Mouse (Mus musculus) ovary, postnatal 10 days (tissue): Measurements from ENCODE around the gene 1700003F12Rik.

Experiments
- DNase-seq: peaks from one replicate; pipeline ENCODE4 v3.0.0; 2022; ENCODE audit warnings: low spot score

Gene 1700003F12Rik

DNA sequence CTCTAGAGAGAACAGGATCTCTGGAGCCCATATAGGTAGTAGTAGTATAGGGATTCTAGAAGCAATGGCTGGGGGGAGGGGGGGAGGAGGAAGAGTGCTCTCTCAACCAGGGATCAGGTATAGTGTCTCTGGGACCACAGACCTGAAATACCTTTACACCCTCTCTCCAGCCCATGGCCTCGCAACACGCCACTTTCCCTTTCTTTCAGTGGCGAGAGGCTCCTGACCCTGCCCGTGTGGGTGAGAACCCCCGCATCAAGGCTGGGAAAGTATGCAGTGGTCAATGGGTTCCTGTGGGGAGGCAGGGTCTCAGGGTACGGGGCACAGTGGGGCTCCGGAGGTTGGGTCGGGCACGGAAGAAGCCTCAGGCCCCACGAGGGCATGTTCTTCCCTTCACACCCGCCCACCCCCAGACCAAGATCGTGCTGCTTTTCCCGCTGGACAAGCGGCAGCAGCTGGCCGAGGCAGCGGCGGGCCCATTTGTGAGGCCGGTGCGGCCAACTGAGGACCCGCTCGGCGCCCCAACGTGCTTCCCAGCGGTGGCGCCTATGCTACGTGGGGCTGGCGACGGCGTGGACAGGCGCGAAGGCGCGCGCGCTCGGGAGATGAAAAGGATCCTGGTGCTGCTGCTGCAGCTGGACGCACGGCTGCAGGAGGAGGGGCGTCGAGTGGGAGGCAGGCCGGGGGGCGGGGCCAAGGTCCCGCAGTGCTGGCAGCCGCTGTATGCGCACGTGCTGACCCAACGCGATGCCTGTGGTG is 2.4 kb downstream of the 1700003F12Rik start:
- no peak for DNase-seq

DNA sequence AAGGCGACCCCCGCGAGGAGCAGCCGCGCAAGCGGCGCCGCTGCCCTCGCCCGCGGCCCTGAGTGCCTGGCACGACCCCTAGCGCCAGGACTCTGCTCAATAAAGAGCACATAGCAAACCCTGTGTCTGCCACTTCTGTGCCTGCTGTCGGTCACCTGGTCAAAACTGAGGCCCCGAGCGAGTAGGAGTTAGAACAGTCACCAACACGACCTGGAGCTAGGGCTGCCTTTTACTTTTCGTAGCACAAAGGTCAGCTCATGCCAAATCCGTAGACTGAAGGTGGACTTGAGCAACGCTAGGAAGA is 3.0 kb downstream of the 1700003F12Rik start:
- no peak for DNase-seq

DNA sequence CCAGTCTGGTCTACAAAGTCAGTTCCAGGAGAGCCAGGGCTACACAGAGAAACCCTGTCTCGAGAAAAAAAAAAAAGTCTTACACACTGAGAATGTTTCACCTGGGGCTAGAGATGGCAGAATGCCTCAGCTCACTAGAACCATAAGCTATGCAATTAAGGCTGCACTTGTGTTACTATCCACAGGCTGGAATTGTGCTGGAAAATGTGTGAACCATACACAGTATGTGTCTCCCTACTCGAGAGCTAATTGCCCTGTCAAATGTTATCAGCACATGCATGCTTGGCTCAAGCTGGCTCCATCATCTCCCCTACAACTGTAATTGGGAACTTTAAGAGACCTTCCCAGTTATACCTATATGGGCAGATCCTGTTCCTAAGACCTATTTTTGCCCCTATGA is 4.1 kb downstream of the 1700003F12Rik start:
- no peak for DNase-seq

DNA sequence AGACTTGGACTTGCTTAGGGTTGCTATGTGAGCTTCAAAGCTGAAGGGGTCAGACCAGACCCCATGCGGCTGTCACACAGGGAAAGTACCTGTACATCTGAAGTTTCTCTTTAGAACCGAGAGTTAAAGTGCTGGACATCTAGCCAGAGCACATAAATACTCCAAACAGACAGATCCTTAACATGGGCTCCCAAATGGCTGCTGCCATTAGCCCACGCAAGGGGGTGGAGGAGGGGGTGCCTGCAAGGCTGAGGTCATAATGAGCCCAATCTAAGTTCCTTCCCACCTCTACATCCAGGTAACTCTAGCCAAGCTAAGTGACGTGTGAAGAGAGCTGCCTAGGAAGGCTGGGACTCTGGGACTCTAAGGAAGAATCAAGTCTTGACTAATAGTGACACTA is 4.6 kb downstream of the 1700003F12Rik start, which contains the start of gene Actl10:
Actl10 (plus strand) TSS at position 301 of the 400 bp plus-strand sequence.
- no peak for DNase-seq

DNA sequence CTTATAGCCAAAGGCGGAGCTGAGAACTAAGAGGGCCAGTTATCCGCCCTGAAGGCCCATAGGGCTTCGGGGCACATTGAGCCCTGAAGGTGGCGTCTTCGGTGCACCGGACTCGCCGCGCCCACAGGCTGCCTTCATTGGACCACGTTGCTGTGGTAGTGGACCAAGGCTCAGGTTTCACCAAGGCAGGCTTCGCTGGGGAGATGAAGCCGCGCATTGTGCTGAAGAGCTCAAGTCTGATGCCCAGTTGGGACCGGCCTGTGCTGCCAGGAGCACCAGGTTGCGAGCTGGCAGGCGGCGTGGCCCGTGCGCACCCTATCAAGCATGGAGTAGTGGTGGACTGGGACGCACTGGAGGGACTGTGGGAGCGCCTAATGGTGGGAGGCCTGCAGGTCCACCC is 5.0 kb downstream of the 1700003F12Rik start:
- DNase-seq = no peak

DNA sequence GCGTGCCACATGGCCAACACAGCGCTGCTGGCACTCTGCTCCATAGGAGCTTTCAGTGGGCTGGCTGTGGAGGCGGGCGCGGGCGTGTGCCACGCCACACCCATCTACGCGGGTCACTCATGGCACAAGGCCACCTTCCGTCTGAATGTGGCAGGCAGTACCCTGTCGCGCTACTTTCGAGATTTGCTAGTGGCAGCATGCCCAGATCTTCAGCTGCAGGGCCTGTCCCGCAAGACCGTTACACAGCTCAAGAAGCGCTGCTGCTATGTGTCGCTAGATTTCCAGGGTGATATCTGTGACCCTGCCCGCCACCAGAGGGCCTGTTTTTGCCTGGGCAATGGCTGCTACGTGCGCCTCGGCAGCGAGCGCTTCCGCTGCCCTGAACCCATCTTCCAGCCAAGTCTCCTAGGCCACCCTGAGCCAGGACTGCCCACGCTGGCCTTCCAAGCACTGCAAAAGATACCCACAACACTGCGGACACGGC is 5.6 kb downstream of the 1700003F12Rik start:
- DNase-seq = no peak

DNA sequence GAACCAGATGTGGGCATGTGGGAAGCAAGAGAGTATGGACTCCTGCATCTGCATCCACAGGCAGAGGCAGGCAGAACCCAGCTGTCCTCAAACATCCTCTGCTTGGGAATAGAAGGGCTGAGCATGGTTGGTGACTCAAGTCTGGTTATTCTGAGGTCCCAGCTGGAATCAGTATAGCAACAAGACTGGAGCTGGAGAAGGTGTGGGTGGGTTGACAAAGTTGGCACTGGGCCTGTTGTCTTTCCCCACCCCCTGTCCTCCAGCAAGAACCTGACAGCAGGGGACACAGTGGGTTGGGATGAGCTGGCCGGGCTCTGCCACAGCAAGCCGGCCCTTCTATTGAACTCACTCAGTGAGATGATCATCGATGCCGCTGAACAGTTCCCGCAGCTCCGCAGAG is 8.3 kb downstream of the 1700003F12Rik start:
- DNase-seq = no peak

DNA sequence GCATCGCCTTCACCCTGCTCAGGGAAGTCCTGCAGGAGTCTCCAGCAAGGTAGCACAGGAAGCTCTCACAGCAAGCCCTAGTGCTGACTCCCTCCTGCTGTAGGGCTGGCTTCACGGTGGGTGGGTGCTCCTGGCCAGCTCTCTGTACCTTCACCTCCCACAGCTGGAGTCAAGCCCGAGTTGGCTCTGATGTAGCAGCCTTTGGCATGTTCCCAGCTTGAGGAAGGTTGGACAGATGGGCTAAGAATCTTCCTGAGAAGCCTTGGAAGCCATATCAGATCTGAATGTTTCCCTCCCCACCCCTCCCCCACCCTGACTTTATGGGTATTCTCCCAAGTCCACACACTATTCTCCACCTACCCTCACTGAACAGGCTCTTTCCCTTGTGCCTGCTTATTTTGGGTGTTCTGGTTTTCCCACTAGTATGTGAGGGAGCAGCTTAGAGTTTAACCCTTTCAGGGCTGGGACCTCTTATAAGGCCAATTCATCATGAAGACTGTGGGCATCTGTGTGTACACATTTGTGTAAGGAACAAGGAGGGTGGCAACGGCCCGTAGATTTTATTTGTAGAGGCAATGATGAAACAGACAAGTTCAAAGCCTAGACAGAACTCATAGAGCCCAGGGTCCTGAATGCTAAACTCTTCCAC is 10.4 kb downstream of the 1700003F12Rik start:
- DNase-seq = no peak

DNA sequence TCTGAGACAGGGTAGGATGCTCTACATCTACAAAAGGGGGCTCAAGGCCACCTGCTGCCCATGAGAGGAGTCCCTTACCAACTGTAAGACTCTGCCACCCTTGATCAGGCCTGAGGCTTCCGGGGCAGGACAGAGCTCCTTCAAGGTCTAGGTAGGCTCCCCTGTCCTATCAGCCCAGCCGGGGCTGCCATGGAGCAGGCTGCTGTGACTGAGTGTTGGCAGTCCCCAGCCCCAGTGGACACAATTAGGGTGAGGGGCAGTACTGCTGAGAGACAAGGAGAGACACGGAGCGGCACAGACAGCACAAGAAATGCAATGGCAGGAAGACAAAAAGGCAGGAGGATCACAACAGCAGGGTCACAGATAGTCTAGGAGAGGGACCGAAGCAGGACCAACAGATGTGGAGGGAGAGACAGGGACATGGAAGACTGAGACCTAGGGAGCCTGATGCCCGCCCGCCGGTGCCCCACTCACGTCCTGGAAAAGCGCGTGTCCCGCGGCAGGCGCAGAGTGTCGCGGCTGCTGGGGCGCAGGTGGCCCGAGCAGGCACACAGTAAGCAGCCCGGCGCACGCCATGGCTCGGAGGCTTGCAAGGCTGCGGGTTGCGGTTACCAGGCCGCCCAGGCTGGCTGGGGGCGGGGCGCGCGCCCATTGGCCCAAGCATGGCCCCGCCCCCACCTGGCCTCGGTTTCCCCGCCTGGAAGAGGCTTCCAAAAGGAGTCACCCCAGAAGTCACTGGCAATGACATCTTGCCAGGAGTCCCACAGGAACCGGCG is 11.6 kb downstream of the 1700003F12Rik start, which contains the start of gene Necab3:
Necab3 (minus strand) TSS at position 627 of the 776 bp plus-strand sequence.
- DNase-seq = no peak

DNA sequence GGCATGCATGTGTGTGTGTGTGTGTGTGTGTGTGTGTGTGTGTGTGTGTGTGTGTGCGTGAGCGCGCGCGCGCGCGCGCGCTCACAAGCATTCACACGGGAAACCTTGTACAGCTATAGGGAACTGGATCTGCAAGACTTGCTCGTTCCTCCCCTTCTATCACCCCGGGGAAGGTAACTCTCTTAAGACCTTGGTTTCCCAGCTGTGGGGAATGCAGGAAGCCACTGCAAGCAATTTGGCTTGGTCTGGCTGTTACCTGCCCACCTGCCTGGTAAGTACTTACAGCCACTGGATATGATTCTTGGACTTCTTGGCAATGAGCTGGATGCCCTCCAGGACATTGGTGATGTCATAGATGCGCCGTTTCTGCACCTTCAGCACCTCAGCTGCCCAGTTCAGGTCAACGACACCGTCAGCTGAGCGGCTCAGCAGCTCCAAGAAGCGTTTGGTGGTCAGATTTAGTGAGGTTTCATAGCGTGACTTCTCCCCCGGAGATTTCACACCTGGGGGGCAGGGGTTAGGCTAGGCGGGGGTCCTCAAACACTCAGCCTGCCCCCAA is 16.8 kb downstream of the 1700003F12Rik start:
- DNase-seq = no peak

DNA sequence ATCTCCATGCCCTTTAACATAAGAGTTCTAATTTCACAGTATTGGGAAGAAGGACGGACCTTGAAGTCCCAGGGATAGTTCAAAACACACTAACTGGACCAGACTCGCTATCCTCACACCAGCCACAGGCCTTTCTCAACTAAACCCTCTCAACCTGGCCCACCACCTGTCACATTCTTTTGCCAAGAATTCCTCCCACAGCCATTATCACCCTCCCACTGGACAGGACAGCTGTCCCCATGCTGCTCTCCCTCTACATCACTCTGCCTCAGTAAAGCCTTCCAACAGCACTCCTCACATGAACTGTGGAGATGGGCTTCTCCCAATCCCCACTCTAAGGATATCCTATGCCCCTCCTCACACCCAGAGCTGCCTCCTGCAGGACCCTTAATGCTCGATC is 18.7 kb downstream of the 1700003F12Rik start:
- DNase-seq = no peak

DNA sequence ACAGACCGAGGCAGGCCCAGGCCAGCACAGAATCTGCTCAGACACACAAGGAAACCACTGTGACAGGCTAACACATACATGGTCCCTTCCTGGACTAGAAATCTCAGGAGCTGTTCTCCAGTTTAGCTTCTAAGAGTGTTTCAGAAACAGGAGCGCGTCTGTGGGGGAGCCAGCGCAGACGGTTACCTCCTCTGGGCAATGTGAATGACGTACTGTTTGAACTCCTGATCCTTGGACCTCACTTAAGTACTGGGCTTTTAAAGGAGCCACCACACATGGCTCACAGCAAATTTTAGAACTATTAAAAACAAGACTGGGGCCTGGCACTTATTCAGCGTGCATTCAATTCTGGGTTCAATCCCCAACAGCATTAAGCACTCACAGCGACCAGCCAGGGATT is 19.8 kb downstream of the 1700003F12Rik start:
- DNase-seq = no peak

DNA sequence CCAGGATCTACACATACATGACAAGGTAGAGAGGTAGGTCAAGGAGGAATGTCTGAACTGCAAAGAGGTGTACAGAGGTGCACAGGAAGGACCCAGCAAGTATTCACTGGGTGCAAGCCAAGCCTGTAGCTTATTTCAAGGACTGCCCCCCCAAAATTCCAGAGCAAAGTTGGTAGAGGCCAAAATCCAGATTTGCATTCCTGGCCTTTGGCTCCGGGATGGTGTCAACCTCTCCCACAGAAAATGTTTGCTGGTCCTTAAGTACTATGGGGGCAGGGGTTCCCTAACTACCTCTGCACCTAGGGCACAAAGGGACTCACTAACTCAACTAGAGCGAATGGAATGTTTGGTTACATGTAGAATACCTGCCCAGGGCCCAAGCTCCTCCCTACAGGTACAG is 20.9 kb downstream of the 1700003F12Rik start:
- no peak for DNase-seq

DNA sequence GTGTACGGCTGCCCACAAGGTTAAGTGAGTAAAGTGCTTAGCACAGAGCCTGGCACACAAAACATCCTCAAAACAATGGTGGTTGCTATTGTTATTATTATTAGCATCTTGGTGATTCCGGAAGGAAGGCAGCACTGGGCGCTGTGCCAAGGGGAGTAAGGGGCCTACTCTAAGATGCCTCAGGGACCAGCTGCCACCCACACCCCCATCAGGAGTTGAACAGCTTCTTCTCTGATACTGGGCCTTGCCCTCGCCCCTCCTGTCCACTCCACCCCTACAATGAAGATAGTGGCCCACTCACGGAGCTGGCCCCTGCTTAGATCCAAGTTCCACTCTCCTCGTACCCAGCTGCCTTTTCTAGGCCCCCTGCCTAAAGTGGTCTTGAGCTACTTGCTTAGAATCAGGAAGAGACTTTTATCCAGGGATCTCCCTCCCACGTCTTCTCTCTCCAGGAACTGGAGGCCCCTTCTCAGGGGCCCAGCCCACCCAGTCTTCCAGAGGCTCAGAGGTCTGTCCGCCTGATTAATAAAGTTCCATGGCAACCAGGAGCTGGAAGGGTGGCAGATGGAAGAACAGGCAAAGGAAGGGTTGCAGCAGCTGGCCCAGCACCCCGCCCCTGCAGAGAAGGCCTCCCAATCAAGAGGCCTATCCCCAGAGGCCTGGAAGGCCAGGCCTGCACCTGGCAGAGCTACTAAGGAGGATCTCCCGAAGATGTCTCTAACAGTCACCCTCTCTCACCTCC is 21.6 kb downstream of the 1700003F12Rik start:
- DNase-seq = no peak

DNA sequence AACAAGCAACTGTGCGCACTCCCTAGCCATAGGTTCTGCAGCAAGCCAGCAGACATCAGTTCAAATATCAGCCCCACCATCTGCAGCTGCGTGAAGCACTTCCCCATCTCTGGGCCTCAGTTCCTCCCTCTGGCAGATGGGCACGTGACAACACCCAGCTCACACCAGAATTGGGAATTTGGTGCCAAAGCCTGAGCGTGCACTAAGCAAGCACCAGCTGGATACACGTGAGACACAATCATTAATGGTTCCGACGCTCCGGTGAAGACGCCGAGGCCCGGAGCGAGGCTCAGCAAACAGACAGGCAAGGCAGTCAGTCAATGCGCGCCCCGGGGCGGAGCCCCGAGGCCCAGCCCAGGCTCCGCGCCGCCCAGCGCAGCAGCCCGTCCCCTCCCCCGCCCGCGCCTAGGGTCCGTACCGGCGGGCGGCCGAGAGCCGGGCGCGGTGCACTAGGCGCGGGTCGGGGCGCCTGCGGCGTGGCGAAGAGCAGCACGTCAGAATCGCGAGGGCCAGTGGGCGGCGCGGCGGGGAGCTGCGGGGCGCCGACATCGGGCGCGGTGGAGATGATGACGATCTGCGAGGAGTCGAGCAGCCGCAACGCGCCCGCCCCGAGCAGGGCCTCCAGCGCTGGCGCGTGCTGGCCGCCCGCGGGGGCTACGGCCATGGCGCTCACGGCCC is 22.3 kb downstream of the 1700003F12Rik start:
- DNase-seq = no peak

DNA sequence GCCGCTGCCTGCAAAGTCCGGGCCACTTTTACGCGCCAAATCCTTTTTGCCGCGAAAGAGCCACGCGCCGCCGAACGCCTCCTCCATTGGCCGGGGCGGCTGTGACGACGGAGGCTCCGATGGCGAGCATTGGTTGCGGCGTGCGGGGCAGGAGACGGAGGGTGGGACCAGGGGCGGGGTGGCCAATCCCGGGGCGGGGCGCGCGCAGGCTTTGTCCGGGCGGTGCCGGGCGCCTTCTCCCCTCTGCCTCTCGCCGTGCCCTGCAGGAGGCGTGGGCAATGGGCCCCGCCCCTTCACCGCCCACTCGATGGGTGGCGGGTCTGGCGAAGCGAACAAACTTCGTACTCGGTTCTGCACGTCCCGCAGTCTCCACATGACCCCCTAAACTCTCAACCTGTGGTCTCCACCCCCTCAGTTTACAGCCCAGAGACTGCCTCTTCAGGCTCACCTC is 23.0 kb downstream of the 1700003F12Rik start, which contains the start of gene E2f1:
E2f1 (minus strand) TSS at position 57 of the 451 bp plus-strand sequence.
- DNase-seq = peak; percentile 82

DNA sequence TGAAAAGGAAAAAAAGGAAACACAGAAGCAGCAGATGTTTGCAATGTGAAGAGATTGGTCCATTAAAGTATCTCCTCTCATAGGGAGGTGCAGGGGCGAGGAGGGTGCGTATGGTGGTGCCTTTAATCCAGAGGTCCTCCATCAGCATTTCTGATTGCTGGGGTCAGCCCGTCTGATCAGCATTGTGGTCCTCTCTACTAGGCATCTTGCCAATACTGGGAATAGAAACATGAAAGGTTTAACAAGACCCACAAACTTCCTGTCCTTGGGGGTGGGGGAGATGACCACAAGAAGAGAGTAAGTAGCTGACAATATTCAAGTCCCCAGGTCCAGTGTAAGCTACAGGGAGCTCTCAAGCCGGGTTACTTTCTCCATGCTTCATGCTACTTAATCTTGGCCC is 23.8 kb downstream of the 1700003F12Rik start:
- DNase-seq = no peak

DNA sequence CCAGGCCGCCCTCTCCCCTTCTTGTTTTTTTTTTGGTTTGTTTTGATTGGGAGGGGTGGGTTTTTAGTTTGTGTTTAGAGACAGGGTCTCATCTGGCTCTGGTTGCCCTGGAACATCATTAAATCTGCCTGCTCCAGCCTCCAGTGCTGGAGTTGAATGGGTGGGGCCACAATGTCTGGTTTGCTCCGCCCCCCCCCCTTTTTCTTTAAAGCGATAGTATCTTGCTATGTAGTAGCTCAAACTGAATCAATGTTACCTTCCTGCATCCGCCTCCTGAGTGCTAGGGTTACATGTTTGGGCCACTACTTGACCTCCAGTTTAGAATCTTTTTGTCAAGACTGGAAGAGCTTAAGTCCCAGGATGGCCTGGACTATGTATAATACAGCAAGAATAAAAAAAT is 24.4 kb downstream of the 1700003F12Rik start:
- no peak for DNase-seq

DNA sequence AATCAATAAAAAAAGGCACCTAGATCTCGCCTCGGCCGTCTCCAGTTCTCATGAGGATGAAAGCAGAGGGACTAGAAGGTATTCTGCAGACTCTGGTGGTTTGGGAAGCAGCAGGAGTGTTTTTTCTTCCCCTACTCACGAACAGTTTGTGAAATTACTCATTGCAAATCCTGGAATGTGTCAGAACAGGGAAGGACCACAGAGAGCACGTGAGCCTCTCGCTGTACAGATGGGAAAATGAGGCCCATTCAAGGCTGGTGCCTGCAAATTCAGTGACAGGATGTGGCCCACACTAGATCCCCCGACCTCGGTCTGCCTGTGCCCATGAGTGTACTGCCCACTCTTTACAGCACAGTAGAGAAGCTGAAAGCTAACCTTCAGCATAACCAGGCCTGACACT is 25.1 kb downstream of the 1700003F12Rik start:
- no peak for DNase-seq

DNA sequence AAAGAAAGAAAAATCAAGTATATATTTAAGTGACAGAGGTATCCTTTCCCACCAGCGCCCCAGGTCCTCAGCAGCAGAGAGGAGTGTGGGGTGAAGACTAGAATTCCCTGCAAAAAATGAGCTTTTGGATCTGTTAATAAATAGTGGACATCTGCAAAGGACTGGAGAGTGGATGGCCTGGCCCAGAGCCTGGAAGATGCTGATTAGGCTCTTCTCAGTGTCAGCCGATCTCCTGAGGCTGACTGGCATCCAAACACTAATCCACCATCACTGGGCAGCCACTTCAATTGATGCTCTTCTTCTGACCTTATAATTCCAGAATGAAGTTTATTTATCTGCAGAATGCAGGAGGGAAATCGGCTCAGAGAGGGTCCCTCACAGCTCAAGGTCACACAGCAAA is 26.1 kb downstream of the 1700003F12Rik start:
- DNase-seq = no peak

DNA sequence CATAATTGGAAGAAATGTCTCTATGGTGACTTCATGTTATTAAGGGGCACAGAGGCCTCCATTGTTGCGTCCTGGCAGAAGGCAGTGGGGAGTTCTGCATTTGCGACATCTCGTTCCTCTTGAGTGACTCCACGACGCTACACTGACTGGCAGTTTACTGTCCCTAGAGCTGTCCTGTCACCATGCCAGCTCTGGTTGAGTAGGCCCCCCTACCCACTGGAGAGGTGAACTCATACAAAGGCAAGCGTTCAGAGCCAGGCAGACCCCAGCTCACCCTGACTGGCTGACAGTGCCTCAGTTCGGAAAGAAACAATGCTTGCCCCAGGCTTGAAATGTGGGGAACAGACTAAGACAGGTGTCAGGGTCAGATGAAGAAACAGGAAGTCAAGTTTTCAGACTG is 27.4 kb downstream of the 1700003F12Rik start:
- DNase-seq = no peak
